Mouse (Mus musculus) kidney, postnatal 25 days (tissue): ENCODE results near the gene Hoxb4.

Experiments used
- DNase-seq, 2 experiments: peaks; one replicate each; pipeline ENCODE4 v3.0.0; 2021; ENCODE audit warnings: mixed read lengths in 2 of 2

Hoxb4 gene

DNA sequence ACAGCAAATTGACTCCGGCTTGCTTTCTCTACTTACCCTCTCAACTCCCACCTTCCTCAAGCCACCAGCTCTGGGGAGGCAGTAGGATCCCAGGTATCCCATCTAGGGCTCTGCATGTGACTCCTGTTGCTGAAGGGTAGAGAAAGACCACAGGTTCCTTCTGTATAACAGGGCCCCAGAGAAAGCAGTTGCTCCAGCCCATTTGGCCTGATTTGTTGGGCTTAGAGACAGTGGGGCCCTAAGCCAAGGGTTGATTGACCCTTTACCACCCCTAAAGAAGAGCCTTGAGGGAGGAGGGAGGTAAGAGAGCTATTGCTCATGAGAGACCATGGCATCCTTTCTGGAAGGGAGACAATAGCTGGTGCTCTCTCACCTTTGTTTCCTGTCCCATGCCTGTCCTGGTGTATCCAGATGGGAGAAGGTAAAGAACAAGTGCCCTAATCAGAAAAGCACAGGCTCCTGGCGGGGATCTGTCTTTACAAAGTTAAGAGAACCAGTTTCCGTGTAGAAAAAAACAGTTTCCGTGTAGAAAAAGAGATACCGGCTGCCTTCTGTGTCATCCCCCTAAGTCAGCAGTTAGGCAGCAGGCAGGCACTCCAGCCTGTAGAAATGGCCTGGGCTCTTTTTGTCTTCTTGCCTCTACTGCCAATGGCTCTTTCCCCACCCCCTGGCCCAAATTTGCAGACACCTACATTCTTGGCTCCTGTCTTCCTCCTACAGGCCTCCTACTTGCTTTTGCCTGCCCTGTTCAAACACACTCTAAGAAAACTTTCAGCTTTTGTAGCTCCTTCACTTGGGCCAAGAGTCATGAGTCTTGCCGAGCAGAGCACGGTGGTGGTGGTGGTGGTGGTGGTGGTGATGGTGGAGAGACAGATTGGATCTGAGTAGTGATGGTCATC lies 21.1 kb downstream of the Hoxb4 start:
- no peak for DNase-seq

DNA sequence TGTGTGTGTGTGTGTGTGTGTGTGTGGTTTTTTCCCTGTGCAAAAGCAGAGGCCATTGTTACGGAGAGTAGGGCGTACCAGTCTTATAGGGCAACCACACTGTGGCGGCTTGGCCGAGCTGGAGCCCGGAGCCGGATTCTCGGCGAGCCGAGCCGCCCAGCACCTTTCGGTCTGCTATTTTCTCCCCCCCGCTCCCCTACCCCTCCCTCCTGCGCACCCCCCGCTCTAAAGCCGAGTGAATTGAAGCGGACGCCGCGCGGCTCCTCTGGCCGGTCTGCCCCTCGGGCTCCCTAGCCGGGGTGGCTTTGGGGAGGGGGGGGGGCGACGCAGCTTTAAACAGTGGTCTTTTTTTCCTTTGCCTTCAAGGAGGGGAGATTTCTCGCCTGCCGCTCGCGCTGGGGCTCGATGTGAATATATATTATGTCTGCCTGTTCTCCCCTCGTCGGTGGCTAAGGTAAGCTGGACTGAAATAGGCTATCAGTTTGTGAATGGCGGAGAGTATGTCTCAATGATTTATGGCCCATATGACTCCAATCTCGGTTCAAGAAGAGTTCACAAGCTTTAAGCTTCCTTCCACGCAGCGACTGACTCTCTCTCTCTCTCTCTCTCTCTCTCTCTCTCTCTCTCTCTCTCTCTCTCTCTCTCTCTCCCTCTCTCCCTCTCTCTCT lies 22.8 kb downstream of the Hoxb4 start:
- peak; percentile 61 to 80 for DNase-seq

DNA sequence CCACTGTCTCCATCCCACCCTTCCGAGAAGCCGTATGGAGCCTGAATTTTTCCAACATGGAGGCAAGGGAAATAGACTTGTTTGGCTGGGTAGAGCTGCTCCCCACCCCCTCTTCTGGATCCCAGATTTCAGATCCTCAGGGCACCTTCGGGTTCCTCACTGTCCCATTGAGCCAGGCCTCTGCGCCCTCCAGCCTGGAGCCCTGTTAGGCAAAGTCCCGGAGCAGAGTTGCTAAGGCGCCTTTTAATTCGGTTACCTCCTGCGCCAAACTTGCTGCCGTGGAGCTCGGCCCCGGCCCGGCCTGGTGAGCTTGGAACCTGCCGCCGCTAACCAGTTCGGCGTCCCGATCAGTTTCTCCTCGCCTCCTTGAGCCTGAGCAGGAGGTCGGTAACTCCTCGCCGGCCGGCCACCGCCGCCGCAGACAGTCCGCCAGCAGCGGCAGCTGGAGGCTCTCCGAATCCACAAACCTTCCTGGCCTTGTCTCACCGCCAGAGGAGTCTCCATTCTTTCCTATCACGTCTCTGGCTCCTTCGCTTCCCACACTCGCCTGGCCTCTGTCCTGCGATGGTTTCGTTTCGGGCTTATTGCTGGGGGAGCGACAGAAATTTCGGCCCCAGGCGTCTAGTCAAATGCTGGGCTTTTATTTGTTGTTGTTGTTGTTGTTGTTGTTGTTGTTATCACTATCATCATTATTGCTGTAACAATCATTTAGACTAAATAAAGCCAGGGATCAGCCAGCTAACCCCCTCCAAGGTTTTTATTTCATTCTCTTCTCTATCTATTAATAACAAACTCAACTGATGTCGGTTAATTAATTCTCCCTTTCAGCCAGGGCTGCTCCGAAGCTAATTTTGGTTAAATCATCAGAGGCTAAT lies 23.9 kb downstream of the Hoxb4 start:
- peak; percentile 69 to 81 for DNase-seq

DNA sequence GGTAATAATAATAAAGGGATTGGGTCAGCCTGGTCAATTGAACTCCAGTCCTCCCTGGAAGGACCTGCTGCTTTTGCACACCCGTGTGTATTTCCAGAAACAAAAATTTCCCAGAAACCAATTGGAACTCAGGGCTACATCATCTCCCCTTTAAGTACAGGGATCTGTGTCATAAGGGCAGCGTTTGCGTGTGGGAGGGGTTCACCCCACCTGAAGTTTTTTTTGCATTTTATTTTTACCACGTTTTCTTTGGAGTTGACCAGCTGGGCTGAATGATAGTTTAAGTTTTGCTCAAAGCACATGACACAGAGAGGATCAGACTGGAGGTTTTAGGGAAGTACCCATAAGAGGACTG lies 24.5 kb downstream of the Hoxb4 start:
- no peak for DNase-seq

DNA sequence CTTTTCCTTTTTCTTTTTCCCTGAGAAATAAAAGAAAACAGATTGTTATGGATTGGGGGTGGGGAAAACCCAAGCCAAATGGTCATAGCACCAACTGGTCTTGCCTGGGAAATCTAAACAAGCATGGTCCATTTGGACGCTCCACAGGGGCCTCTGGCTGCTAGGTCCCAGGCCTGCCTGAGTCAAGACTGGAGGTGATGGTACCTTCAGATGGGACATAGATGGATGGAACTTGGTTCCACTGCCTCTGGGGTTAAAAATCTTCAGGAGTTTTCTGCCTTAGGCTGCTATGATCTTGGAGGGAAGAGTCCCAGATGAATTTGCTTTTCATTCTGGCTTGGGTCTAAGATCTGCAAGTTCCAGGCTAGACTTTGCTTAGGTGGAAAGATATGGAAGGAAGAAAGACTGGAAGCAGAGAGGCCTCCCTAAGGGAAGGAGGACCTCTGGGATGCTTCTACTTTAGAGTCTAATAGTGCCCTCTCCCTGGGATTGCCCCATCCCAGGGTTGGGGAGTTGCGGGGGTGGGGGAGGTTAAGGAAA lies 25.2 kb downstream of the Hoxb4 start:
- no peak for DNase-seq

DNA sequence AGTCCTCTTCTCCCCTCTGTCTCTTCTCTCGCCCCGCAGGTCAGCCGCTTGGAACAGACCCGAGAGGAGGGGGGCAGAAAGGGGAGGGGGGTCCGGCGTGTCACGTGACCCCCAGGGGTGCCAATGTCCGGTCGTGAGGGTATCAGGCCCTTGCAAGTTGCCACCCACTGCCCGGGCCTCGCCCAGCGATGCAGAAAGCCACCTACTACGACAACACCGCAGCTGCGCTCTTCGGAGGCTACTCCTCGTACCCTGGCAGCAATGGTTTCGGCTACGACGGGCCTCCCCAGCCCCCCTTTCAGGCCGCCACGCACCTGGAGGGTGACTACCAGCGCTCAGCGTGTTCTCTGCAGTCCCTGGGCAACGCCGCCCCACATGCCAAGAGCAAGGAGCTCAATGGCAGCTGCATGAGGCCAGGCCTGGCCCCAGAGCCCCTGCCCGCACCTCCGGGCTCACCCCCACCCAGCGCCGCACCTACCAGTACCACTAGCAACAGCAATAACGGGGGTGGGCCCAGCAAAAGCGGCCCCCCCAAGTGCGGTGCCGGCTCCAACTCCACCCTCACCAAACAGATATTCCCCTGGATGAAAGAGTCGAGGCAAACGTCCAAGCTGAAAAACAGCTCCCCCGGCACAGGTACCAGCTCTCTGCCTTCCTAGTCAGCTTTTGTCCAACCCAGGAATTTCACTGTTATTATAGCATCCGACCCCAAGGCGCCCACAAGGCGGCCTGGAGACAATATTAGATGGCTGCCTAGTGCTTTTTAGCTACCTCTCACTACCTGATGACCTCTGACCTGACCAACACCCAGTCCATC lies 26.2 kb downstream of the Hoxb4 start:
- peak; percentile 49 to 84 for DNase-seq

DNA sequence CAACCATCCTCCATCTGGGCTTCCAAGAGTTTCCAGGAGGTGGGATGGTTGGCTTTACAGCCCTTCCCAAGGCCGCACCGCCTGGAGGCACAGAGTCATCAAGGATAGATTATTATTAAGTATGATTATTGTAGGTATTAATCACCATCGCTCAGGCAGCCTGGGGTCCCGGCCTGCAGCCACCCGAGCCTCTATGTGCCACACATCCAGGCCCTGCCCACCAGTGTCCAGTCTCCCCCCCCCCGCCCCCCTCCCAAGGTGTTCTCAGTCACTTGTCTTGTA lies 26.8 kb downstream of the Hoxb4 start:
- no peak for DNase-seq

DNA sequence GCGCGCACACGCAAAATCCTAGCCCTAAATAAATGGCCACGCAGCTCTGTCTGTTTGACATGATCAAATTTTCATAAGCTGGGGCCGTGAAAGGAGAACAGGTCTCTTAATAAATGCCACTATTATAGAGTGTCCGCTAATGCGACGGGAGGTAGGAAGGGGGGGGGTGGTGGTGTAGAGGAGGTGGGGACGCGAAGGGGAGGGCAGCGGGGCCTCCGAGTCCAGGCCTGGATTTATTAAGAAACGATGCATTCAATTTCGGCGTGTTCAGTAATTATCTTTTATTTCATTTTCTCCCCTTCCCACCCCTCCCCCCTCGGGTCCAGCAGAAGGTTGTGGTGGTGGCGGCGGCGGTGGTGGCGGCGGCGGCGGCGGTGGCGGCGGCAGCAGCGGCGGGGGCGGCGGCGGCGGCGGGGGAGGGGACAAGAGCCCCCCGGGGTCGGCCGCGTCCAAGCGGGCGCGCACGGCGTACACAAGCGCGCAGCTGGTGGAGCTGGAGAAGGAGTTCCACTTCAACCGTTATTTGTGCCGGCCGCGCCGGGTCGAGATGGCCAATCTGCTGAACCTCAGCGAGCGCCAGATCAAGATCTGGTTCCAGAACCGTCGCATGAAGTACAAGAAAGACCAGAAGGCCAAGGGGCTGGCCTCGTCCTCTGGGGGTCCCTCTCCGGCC lies 27.3 kb downstream of the Hoxb4 start:
- DNase-seq: peak; percentile 57 to 72

DNA sequence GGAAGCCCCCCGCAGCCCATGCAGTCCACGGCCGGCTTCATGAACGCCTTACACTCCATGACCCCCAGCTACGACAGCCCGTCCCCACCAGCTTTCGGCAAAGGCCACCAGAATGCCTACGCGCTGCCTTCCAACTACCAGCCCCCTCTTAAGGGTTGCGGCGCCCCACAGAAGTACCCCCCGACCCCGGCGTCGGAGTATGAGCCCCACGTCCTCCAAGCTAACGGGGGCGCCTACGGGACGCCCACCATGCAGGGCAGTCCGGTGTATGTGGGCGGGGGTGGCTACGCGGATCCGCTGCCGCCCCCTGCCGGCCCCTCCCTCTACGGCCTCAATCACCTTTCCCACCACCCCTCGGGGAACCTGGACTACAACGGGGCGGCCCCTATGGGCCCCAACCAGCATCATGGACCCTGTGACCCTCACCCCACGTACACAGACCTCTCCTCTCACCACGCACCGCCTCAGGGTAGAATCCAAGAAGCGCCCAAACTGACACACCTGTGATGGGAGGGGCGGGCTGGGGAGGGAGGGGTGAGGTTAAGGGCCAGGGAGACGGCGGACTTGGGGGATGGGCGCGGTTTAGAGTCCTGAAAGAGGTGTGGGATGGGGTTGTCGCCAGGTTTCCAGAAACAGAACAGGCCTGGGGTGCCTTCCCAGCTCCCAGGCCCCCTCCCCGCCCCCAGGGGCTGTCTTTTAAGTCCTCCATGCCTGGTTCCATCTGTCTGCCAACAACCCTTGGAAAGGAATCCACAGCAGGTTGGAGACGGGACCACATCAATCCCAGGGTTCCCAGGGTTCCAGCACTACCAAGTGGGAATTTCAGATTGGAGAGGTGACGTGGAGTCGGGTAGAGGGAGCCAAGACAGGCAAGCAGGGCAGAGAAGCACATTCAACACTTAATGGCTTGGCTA lies 28.1 kb downstream of the Hoxb4 start:
- DNase-seq: peak; percentile 79 to 88

DNA sequence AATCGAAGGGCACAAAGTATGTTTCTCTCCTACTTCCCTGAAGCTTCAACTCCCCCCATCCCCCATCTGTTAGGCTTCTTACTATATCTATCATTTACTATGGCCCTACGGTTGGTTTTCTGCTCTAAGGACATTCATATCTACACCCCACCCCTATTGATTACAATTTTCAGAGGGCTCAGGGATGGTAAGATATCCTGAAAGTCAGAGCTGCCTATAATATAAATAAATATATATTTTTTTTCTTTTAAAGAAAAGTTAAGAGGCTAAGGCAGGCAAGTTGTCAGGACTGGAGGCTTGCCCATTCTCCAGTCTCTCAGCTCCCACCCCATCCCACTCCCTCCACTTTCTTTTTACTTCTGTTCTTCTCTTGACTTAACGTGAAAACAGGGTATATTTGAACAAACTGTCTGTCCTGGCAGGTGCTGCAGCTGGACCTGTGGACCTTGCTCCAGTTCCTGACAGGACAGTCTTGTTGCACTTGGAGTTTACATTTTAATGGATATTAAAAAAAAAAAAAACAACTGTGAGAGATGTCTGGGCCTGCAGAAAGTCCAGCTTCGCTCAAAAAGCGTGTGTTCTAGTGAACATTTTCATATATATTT lies 29.0 kb downstream of the Hoxb4 start:
- peak; percentile 52 to 82 for DNase-seq

DNA sequence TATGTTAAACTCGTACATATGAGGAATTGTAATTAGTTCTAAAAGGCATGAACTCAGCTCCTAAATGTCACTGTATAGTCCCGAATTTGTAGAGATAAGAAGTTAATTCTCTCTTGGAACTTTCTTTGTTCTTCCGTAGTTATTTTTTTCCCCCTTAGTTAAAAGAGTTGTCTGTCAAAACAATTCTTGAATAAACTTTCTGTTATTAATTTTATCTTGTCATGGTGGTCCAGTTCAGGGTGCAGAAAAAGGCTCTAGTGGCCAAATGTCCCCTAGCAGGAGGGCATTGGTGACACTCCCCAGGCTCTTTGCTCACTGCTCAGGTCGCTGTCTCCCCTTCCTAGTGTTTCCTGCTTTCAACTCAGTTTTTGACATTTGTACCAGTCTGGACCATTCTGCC lies 29.6 kb downstream of the Hoxb4 start:
- no peak for DNase-seq

DNA sequence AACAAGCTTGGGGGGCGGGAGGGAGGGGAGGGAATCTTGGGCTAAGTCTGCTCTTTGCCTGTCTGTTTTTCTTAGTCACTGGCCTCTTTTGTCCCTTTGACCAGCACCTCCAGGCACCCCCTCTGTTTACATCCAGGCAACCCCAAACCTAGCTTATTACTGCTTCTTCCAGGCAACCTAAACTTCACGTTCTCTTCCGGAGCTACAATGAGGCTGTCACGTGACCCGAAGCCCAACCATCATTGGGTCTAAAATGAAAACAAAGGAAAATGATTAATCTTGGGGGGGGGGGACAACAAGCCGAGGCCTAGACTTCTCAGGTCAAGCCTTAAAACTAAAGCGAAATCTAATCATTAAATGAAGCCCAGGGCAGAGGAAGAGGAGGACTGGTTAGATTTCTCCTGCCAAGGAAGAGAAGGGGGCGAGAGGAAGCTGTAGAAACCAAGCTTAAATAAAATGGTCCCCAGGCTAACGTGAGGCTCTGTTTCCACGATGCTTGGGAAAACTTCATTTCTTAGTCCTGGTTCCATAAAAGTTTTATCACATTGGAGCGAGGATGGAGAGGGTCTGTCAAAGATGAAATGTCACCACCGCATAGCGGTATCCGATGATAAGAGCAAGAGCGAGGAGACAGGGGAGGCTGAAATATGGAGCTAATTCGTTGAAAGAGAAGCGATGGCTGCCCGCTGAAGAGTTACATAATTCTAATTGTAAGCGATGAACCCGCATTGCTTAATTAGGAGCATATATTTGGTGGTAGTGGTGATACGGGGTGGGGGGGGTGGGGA lies 30.3 kb downstream of the Hoxb4 start:
- DNase-seq: peak; percentile 91

DNA sequence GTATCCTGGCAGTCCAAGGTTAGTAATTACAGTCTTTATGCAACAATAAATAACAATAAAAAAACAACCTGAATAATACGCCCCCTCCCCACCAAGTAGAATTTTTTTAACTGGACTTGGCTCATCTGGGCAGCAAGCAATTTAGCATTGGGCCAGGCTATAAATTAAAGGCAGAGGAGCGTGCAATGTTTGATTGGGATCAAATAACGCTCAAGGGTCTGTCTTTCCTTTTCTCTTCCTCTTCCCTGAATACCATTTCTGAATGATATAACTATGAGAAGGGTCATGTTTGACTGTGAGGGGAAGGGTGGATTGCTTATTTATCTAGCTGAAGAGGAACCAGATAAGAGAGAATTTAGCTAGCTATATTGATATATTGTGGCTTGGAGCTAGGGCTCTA lies 30.9 kb downstream of the Hoxb4 start:
- no peak for DNase-seq

DNA sequence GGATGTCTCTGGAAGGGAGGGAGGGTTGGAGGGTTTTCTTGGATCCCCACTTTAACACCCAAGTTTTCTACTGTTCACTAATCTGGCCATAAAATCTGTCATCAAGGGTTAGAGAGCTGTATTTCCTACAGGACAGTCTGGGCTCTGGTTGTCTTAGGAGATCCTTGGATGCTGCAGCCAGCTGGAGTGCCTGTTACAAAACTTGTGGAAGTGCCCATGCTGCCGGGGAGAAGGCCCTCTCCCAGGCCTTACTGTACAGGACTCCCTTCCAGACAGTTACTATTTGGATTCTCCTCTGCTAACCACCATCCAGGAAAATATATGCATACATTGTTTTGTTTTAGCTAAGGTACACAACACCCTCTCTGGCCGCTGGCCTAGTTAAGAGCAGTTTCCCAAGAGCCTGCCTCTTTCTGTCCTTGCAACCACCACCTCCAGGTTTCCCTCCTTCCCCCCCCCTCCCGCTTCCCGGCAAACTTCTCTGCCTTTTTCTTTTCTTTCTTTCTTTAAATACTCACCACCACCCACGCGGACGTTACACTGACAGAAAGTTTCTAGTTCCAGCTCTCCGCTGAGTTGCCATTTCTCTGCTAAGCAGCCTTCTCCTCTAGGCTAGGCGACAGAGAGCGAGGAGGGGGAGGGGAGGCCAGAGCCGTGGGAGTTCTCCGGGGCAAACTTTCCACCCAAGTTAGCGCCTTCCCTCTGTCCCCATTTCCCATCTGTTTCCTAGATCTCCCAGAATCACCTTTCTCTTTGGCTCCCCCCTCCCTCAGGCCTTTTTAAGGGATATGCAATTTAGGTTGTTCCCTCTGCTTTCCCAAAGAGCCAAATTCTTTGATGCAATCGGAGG lies 31.6 kb downstream of the Hoxb4 start:
- DNase-seq: peak; percentile 74 to 80

DNA sequence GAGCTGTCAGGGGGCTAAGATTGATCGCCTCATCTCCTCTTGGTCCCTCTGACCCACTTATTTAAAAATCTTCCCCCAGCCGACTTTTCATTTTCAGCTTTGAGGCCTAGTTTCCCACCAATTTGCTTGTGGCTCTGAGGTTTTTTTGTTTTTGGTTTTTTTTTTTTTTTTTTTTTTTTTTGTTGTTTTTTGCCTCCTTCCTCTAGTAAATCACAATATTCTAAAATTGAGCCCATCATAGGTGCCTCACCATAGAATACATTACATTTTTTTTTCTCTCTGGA lies 32.2 kb downstream of the Hoxb4 start, which contains the start of gene Hoxb2:
Gene Hoxb2, plus strand, starts transcription at position 185 of the 284 bp plus-strand sequence.
- DNase-seq: no peak

DNA sequence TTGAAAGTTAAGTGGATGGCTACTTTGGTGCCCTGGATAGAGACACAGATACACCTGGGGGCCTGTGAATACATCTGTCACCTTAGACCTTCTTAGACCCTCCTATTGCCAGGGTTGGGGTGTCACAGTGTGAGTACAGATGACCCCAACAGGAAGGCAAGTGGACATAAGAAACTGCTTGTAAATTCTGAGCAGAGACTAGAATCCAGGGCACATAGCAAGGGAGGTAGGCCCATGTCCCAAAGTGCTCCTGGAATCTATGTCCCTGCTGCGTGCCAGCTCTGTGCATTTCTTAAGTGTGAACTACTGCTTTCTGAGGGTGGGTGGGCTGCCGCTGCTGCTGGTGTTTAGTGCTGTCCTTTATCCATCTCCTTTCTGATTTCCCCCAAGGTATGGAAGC lies 32.7 kb downstream of the Hoxb4 start:
- DNase-seq: no peak

DNA sequence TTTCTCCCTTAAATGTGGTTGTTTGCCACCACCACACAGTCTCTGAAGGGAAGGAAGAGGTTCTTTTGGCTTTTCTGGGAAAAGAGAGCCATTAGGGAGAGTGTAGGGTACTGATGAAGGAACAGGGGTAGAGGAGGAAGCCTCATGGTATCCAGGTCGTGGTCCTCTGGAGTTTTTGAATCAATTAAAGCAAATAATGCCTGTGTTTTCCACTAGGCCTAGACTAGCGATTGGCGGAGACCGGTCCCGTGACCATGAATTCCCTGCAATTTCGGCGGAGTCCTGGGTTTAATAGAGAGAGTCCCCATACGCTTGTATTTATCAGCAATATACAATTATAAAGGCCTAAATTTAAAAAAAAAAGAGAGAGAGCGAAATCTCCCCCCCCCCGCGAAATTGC lies 33.2 kb downstream of the Hoxb4 start:
- peak; percentile 68 to 87 for DNase-seq

DNA sequence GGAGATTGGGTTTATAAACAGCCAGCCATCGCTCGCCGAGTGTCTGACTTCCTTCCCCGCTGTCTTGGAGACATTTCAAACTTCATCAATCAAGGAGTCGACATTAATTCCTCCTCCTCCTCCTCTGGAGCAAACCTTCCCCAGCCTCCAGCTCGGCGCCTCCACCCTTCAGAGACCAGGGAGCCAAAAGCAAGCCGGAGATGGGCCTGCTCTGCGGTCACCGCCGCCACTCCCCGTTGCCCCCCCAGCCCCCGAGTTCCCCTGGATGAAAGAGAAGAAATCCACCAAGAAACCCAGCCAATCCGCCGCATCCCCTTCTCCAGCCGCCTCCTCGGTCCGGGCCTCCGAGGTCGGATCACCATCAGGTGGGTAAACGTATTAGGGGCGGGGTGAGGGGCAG lies 33.8 kb downstream of the Hoxb4 start:
- peak; percentile 76 to 86 for DNase-seq
